Mouse (Mus musculus): Measurements from ENCODE around the gene Wdr38. TPM values are rescaled to one million over a fixed set of nuclear protein-coding genes. Genes with fewer than 3 reads are reported as not detected.
A peak's percentile ranks its signal among the peaks of the same experiment; 100 is the strongest.

Gene Wdr38
- polyA plus RNA-seq, 1 experiment from 2014 or later = 1.7 TPM

DNA sequence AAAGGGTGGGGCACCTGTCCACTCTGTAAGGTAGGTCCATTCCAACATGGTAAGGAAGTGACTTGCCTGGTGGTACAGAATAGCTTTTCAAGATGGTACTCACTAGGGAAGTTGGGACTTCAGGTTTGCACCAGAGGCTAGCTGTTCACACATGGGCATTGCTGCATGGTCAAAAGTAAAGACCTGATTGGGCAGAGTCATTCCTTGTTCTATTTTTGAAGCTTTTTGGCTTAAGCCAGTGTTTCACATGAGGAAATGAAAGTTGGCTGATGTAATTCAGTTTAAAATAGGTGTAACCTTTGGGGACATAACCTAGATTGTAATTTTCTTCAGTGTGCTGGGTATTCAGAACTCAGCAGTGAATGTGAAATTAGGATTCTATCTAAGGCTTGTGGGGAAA lies 14.0 kb downstream of the Wdr38 start:
- Histone ChIP-seq H3K9ac (no peak overlapping the region), H3K4me1 (peaks cover 26% of the 10 kb centered on the region), H3K36me3 (replicated peaks) (peaks cover 42% of the 10 kb centered on the region), H3K4me2 (no peak overlapping the region), H3K4me3 (replicated peaks) (no peak overlapping the region), H3K27me3 (no peaks in the 10 kb centered on the region), H3K27ac (no peak overlapping the region), H3K9me3 (no peaks in the 10 kb centered on the region)
- no peak for ATAC-seq (ENCODE audit: low FRiP score)

DNA sequence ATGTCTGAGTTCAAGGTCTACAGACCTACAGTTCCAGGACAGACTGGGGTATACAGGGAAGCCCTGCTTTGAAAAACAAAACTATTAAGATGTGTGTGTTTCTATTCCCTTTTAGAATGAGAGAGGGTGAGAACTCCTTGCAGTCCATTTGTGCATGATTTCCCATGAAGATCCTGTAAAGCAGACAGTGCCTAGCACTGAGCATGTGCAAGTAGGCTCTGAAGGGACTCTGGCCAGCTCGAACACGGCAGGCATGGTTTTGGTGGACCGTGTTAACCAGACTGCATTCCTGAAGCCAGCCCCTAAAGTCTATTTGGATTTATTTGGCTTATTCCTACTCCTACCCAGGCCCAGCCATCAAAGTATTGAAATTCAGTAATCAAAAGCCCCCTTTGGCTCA lies 14.7 kb downstream of the Wdr38 start:
- Histone ChIP-seq H3K27ac (no peak overlapping the region), H3K36me3 (replicated peaks) (peaks cover 48% of the 10 kb centered on the region), H3K9ac (peak overlapping the region; percentile 4; the same call in 1 of the 2 replicates), H3K27me3 (no peaks in the 10 kb centered on the region), H3K4me1 (peaks cover 24% of the 10 kb centered on the region), H3K4me3 (replicated peaks) (no peak overlapping the region), H3K4me2 (no peak overlapping the region), H3K9me3 (no peaks in the 10 kb centered on the region)
- no peak for ATAC-seq (ENCODE audit: low FRiP score)
- 92% methylated on average over 3 of the region's 3 CpGs for WGBS

DNA sequence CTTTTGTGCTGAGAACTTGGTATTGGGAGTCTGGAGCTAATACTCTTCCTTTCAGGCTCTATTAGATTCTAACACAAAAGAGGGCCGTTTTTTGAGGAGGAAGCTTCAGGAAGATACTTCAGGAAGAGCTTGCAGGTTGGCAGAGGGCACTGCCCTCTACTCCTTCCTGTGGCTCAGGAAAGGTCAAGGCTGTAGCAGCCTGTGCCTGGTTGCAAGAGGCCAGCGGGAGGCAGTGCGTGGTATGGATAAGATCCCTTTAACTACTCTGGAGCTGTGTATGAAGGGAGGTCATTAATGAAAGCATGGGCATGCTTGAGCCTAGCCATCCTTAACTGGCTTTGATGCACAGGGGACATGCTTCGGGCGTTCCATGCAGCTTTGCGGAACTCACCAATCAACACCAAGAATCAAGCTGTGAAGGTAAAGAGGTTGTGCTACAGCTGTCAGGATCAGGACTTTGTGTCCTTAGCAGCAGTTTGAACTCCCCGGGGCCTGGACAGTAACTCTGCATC lies 15.5 kb downstream of the Wdr38 start:
- H3K4me2 ChIP-seq = no peak overlapping the region
- no peak for ATAC-seq (ENCODE audit: low FRiP score)
- WGBS = 86% methylated on average over 7 of the region's 7 CpGs
- no peaks in the 10 kb centered on the region for H3K27me3 ChIP-seq
- no peak overlapping the region for H3K27ac ChIP-seq
- no peak overlapping the region for H3K9ac ChIP-seq
- H3K4me3 ChIP-seq (replicated peaks) = no peak overlapping the region
- no peaks in the 10 kb centered on the region for H3K9me3 ChIP-seq
- peaks cover 20% of the 10 kb centered on the region for H3K4me1 ChIP-seq
- peaks cover 57% of the 10 kb centered on the region for H3K36me3 ChIP-seq (replicated peaks)

DNA sequence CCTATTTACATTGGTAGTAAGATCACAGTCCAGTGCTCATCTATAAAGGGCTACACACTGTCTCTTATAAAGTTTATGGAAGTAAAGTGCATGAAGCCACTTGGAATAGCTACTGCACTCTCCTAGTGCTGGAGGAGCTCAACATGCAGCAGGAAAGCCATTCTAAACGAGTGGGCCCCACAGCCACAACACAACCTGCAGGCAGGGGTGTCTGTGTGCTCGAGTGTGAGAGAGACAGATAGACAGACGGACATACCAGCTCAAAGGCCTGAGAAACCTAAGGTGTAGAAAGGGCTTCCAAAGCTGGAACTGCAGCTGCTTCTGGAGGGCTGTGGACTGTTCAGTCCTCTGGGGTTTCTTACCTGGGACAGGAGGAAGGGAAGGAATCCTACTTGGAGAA lies 19.3 kb downstream of the Wdr38 start:
- 84% methylated on average over 3 of the region's 3 CpGs for WGBS
- Histone ChIP-seq H3K9me3 (no peaks in the 10 kb centered on the region), H3K27me3 (no peaks in the 10 kb centered on the region), H3K27ac (no peak overlapping the region), H3K4me3 (replicated peaks) (no peak overlapping the region), H3K4me1 (0 out of 2 replicates have a peak, but pooled peaks cover 4% of the 10 kb centered on the region), H3K36me3 (replicated peaks) (peaks cover 89% of the 10 kb centered on the region), H3K4me2 (no peak overlapping the region), H3K9ac (no peak overlapping the region)
- no peak for ATAC-seq (ENCODE audit: low FRiP score)

DNA sequence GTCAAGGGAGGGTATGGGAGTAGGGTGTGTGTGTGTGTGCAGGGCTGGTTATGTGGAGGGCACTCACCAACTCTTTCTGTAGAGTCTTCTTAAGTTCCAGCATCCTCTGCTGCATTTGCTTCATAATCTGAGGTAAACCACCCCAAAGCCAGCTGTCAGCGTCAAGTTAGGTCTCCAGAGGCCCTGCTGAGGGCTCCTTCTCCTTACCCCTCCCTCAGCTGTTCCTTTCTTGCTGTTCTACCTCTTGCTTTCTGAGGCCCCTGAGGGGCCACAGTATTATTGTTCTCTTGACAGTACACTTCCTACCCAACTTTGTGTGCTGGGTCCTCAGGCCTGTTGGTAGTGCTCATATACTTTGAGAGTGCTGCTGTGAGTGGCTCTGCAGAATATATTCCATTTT lies 22.7 kb downstream of the Wdr38 start:
- Histone ChIP-seq H3K4me2 (no peak overlapping the region), H3K27me3 (no peaks in the 10 kb centered on the region), H3K9ac (no peak overlapping the region), H3K4me3 (replicated peaks) (no peak overlapping the region), H3K4me1 (no peaks in the 10 kb centered on the region), H3K36me3 (replicated peaks) (peaks cover 88% of the 10 kb centered on the region), H3K27ac (no peak overlapping the region), H3K9me3 (no peaks in the 10 kb centered on the region)
- no peak for ATAC-seq (ENCODE audit: low FRiP score)
- 94% methylated on average over 1 of the region's 1 CpGs for WGBS

DNA sequence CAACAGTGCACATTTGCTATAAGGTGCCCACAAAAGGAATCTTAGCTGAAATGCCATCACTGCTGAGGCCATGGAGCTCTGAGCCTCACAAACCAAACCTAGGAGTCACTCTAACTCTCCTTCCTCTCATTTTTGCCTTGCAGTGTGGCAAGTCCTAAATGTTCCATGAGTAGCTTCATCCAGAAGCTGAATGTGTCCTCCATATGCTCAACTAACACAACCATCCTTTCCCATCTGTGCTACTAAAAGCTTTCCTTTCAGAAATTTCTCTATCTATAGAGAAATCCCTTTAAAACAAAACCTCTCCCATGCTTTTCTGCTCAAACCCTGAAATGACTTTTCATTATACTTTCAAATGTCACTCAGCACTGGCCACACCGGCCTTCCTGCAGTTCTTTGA lies 34.3 kb downstream of the Wdr38 start:
- H3K27ac ChIP-seq = no peak overlapping the region
- ATAC-seq (ENCODE audit: low FRiP score) = no peak
- WGBS = 85% methylated on average over 1 of the region's 1 CpGs
- no peak overlapping the region for H3K4me3 ChIP-seq (replicated peaks)
- no peaks in the 10 kb centered on the region for H3K4me1 ChIP-seq
- no peak overlapping the region for H3K4me2 ChIP-seq
- H3K9ac ChIP-seq = no peak overlapping the region
- peaks cover 82% of the 10 kb centered on the region for H3K36me3 ChIP-seq (replicated peaks)
- no peaks in the 10 kb centered on the region for H3K27me3 ChIP-seq
- no peaks in the 10 kb centered on the region for H3K9me3 ChIP-seq

DNA sequence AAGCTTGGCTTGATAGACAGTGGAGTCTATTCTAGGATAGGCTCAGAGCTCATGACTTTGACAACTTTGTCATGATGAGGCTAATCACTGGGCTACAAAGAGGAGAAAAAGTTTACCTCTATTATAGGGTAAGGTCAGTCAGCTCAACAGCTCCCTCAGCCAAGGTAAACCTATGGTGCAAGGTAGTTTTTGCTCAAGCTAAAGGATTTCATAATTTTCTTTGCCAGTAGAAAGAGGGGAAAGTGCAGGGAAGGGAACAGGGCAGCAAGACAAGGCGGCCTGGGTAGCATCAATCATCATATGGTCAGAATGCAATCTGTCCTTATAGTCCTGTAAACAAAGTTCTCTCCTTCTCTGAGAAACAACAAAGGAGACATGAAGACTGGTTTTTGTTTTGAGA lies 42.9 kb downstream of the Wdr38 start:
- Histone ChIP-seq H3K4me3 (replicated peaks) (no peak overlapping the region), H3K4me2 (no peak overlapping the region), H3K27me3 (no peaks in the 10 kb centered on the region), H3K36me3 (replicated peaks) (peaks cover 64% of the 10 kb centered on the region), H3K9ac (no peak overlapping the region), H3K4me1 (no peaks in the 10 kb centered on the region), H3K27ac (no peak overlapping the region), H3K9me3 (no peaks in the 10 kb centered on the region)
- 100% methylated on average over 1 of the region's 1 CpGs for WGBS
- no peak for ATAC-seq (ENCODE audit: low FRiP score)

DNA sequence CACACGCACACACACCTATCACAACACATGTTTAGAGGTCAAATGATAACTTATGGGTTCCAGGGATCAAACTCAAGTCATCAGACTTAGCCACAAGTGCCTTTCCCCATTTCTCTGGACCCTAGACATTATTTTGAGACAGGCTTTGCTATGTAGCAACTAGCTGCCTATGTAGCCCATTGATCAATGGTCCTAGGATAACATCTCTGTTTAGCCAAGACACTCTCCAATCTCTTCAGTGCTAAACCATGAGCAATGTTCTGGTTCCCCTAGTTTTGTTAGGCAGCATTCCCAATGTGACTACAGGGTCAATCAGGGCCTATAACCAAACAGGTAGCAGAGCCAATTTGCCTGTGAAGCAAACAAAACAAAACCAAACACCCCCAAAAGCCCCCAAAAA lies 51.2 kb downstream of the Wdr38 start:
- Histone ChIP-seq H3K9ac (no peak overlapping the region), H3K9me3 (no peaks in the 10 kb centered on the region), H3K27ac (no peak overlapping the region), H3K4me1 (no peaks in the 10 kb centered on the region), H3K4me2 (no peak overlapping the region), H3K4me3 (replicated peaks) (no peak overlapping the region), H3K36me3 (replicated peaks) (peaks cover 66% of the 10 kb centered on the region), H3K27me3 (no peaks in the 10 kb centered on the region)
- 90% methylated on average over 1 of the region's 1 CpGs for WGBS
- no peak for ATAC-seq (ENCODE audit: low FRiP score)

Other genes starting within 250 kb of the Wdr38 start
- 1.7 and 2.7 TPM in 2 replicates for gene Nr6a1, start 69.8 kb upstream of the Wdr38 start, polyA plus RNA-seq (2016; fragmentation: Nextera tagmentation; extraction: Ambion mirVana)
- gene Olfml2a, start 65.5 kb upstream of the Wdr38 start, polyA plus RNA-seq (2016; fragmentation: Nextera tagmentation; extraction: Ambion mirVana) = 2.1 and 2.4 TPM in 2 replicates
- 137 and 143 TPM in 2 replicates for gene Arpc5l, start 7.9 kb downstream of the Wdr38 start, polyA plus RNA-seq (2016; fragmentation: Nextera tagmentation; extraction: Ambion mirVana)
- 970 and 1,048 TPM in 2 replicates for gene Rpl35, start 8.1 kb downstream of the Wdr38 start, polyA plus RNA-seq (2016; fragmentation: Nextera tagmentation; extraction: Ambion mirVana)
- gene Golga1, start 68.1 kb downstream of the Wdr38 start, polyA plus RNA-seq (2016; fragmentation: Nextera tagmentation; extraction: Ambion mirVana) = 37.9 and 40.8 TPM in 2 replicates
- gene Scai, start 193.3 kb downstream of the Wdr38 start, polyA plus RNA-seq (2016; fragmentation: Nextera tagmentation; extraction: Ambion mirVana) = 14.3 and 18.1 TPM in 2 replicates
- 81.5 and 85.5 TPM in 2 replicates for gene Ppp6c, start 229.0 kb downstream of the Wdr38 start, polyA plus RNA-seq (2016; fragmentation: Nextera tagmentation; extraction: Ambion mirVana)

All from forebrain, embryonic 12.5 days (tissue).